Mouse (Mus musculus): ENCODE measurements around the gene Grip1. TPM values are rescaled to one million over a fixed set of nuclear protein-coding genes. Genes with fewer than 3 reads are reported as not detected.

Grip1 gene
- polyA plus RNA-seq, 1 experiment from 2014 or later, result 3.8 TPM

DNA sequence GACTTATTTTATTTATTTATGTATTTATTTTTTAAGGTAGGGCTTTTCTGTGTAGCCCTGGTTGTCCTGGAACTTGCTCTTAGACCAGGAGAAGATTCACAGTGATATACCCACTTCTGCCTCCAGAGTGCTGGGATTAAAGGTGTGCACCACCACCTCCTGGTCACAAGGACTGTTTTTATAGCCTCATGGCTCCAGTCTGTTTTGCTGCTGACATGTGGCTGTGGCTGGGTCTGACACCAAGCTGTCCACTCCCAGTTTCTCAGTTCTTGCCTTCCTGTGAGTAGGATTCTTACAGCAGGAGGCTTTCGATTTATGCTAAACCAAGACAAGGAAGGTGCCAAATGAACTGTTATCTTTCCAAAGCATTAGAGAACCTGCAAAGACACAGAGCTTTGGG, 16.5 kb downstream of the Grip1 start:
- no peak overlapping the region for H3K4me3 ChIP-seq
- DNase-seq (ENCODE audit: low spot score), result no peak

DNA sequence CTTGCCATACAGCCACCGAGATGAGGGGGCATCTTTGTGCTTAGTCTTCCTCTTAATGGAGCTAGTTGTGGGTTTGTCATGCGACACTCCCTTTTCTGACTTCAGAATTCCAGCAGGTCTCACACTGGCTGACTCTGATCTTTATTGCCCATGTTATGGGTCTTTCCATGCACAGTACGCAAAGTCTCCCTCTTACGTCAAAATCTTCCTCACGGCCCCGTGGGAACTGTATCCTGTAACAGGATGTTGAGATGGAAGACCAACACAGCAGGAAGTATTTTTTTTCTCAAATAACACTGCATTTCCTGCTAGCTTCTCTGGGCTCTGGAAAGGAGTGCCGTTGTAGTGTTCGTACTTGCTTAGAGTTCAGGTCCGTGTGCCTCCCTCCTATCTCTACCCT, 21.5 kb downstream of the Grip1 start:
- Histone ChIP-seq H3K27ac (replicated peaks) (no peak overlapping the region), H3K4me3 (no peak overlapping the region), H3K36me3 (replicated peaks) (no peaks in the 10 kb centered on the region), H3K4me1 (peaks cover 7% of the 10 kb centered on the region), H3K27me3 (replicated peaks; ENCODE audit: low read depth, poor library complexity, severe bottlenecking) (no peaks in the 10 kb centered on the region), H3K9me3 (no peaks in the 10 kb centered on the region)
- WGBS, result 74% methylated on average over 9 of the region's 9 CpGs
- no peak for DNase-seq (ENCODE audit: low spot score)

More for the DNA sequence above, 16.5 kb downstream of the Grip1 start:
- H3K9me3 ChIP-seq, result no peaks in the 10 kb centered on the region
- WGBS, result 94% methylated on average over 1 of the region's 1 CpGs
- H3K27me3 ChIP-seq (replicated peaks; ENCODE audit: low read depth, poor library complexity, severe bottlenecking), result no peaks in the 10 kb centered on the region
- peaks cover 2% of the 10 kb centered on the region for H3K4me1 ChIP-seq
- no peaks in the 10 kb centered on the region for H3K36me3 ChIP-seq (replicated peaks)
- H3K27ac ChIP-seq (replicated peaks), result no peak overlapping the region

DNA sequence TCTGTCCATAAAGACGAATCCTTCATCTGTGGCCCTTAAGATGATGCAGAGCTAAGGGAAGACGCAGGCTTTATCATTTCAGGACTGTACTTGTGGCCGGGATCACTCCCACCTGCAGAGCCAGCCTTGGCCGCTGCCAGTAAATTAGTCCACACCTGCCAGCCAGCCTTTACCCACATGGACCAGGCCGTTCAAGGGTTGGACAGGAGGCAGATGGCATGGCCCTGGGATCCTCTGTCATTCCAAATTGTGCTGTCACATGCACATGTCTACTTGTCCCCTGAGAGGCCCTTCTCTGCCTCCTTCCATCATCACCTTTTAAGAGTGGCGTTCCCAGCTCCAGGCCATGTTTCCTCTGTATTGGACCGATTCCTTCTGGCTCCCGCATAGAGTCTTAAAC, 24.0 kb downstream of the Grip1 start:
- no peak for DNase-seq (ENCODE audit: low spot score)
- H3K27me3 ChIP-seq (replicated peaks; ENCODE audit: low read depth, poor library complexity, severe bottlenecking), result no peaks in the 10 kb centered on the region
- WGBS, result 91% methylated on average over 8 of the region's 8 CpGs
- no peak overlapping the region for H3K27ac ChIP-seq (replicated peaks)
- H3K4me3 ChIP-seq, result no peak overlapping the region
- peaks cover 17% of the 10 kb centered on the region for H3K4me1 ChIP-seq
- no peaks in the 10 kb centered on the region for H3K36me3 ChIP-seq (replicated peaks)
- no peaks in the 10 kb centered on the region for H3K9me3 ChIP-seq

DNA sequence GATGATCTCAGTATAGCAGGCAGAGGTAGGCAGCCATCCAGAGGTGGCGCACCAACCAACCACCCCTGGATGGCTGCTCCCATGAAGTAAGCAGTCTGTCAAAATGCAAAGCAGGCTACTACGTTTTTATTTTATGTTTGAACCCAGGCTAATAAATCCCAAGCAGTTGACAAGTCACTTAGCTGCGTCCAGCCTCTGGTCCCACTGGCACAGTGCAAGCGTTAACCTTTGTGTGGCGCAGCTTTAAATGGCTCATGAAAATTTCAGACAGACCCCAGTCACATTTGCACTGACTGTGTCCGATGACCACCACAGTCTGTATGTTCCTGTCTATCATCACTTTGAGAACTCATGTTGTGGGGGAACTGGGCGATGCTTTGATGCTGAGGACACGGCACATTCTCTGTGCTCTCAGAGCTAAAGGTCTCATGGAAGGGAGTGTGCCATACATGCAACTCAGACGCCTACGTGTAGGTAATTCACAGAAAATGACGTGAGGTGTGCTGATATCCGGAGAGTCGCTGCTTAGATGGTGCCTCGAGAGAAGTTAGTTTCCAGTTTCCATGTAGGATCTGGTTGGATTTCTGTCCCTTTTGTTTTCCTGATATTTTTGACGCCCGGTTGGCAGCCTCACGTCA, 29.6 kb downstream of the Grip1 start:
- no peaks in the 10 kb centered on the region for H3K36me3 ChIP-seq (replicated peaks)
- H3K9me3 ChIP-seq, result no peaks in the 10 kb centered on the region
- no peak overlapping the region for H3K4me3 ChIP-seq
- WGBS, result 70% methylated on average over 17 of the region's 17 CpGs
- no peak for DNase-seq (ENCODE audit: low spot score)
- no peak overlapping the region for H3K27ac ChIP-seq (replicated peaks)
- peaks cover 28% of the 10 kb centered on the region for H3K4me1 ChIP-seq
- no peaks in the 10 kb centered on the region for H3K27me3 ChIP-seq (replicated peaks; ENCODE audit: low read depth, poor library complexity, severe bottlenecking)

DNA sequence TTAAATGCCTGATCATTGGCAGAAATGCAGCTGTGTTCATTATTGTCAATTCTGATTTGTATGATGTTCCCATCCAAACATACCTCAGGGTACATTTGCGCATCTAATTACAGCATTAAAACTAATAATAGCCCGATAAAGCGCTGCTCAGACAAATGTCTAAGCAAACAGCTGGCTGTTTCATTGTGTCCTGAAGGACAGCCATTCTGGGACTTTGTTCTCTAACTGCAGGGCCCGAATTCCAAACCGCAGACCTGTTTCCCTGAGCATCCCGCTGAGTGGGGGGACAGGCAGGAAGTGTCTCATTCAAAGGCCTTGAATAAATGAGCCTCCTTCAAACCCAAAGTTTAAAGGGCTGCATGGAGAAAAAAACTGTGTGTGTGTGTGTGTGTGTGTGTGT, 30.1 kb downstream of the Grip1 start:
- WGBS, result 24% methylated on average over 6 of the region's 6 CpGs
- no peak for DNase-seq (ENCODE audit: low spot score)
- H3K4me1 ChIP-seq, result peaks cover 28% of the 10 kb centered on the region
- H3K36me3 ChIP-seq (replicated peaks), result no peaks in the 10 kb centered on the region
- H3K27me3 ChIP-seq (replicated peaks; ENCODE audit: low read depth, poor library complexity, severe bottlenecking), result no peaks in the 10 kb centered on the region
- H3K9me3 ChIP-seq, result no peaks in the 10 kb centered on the region
- no peak overlapping the region for H3K4me3 ChIP-seq
- H3K27ac ChIP-seq (replicated peaks), result no peak overlapping the region

DNA sequence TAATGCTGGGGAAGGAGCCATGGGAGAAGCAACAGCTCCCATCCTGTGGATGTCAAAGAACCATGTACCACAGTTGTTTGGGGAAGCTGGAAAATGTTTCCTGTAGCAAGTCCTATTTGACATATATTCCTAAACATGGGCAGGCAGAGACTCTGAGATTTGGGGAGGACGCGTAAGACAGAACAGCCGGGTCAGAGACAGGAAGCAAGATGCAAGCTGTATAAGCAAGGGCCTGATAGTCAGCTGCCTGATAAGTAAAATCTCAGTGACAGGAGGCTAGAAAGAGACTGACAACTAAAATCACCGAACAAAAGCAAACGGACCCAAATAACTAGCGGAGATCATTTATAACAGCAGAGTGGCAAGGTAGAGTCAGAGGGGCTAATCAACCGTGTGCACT, 33.3 kb downstream of the Grip1 start:
- H3K27ac ChIP-seq (replicated peaks), result no peak overlapping the region
- H3K4me1 ChIP-seq, result peaks cover 23% of the 10 kb centered on the region
- peaks cover 5% of the 10 kb centered on the region; the same call in 1 of the 2 replicates for H3K36me3 ChIP-seq (replicated peaks)
- H3K27me3 ChIP-seq (replicated peaks; ENCODE audit: low read depth, poor library complexity, severe bottlenecking), result no peaks in the 10 kb centered on the region
- no peak overlapping the region for H3K4me3 ChIP-seq
- 87% methylated on average over 7 of the region's 7 CpGs for WGBS
- no peak for DNase-seq (ENCODE audit: low spot score)
- H3K9me3 ChIP-seq, result no peaks in the 10 kb centered on the region

DNA sequence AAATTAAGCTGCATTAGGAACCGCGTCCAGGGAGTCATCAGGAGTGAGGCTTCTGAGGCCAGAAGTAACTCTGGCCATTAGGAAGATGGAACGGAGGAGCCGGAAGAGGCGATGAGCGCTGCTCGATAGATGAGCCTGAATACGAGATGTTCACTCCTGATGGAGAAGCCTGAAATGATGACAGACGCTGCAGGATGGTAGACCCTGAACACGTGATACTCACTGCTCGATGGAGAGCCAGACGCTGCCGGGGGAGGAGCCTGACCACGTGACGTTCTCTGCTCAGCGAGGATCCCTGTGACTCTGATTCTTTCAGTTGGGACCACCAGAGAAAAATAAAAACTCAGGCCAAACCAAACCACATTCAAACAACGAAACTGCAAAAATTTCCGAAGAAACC, 37.2 kb downstream of the Grip1 start:
- no peak overlapping the region for H3K27ac ChIP-seq (replicated peaks)
- H3K4me3 ChIP-seq, result no peak overlapping the region
- 97% methylated on average over 18 of the region's 18 CpGs for WGBS
- no peak for DNase-seq (ENCODE audit: low spot score)
- H3K27me3 ChIP-seq (replicated peaks; ENCODE audit: low read depth, poor library complexity, severe bottlenecking), result no peaks in the 10 kb centered on the region
- no peaks in the 10 kb centered on the region for H3K4me1 ChIP-seq
- peaks cover 5% of the 10 kb centered on the region; the same call in 1 of the 2 replicates for H3K36me3 ChIP-seq (replicated peaks)
- no peaks in the 10 kb centered on the region for H3K9me3 ChIP-seq

DNA sequence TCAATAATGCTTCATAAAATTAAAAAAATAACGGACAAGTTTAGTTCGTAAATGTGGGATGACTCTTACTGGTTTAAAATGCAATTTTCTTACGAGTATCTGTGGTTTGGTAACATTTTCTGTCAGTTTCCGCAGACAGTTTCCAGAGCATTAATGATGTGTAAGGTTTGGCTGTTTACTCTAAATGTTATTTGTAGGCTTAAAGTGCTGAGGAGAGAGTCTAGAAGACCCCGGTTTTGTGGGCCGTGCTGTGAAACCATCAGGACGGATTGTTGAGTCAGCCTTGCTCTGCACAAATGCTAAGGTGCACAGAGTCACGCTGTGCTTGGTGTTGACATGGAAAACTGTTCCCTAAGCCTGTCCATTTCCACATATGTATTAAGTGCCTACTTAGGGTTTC, 41.7 kb downstream of the Grip1 start:
- Histone ChIP-seq H3K9me3 (peaks cover 9% of the 10 kb centered on the region), H3K27me3 (replicated peaks; ENCODE audit: low read depth, poor library complexity, severe bottlenecking) (no peaks in the 10 kb centered on the region), H3K36me3 (replicated peaks) (peaks cover 12% of the 10 kb centered on the region), H3K27ac (replicated peaks) (no peak overlapping the region), H3K4me3 (no peak overlapping the region), H3K4me1 (no peaks in the 10 kb centered on the region)
- DNase-seq (ENCODE audit: low spot score), result no peak
- 93% methylated on average over 8 of the region's 8 CpGs for WGBS

DNA sequence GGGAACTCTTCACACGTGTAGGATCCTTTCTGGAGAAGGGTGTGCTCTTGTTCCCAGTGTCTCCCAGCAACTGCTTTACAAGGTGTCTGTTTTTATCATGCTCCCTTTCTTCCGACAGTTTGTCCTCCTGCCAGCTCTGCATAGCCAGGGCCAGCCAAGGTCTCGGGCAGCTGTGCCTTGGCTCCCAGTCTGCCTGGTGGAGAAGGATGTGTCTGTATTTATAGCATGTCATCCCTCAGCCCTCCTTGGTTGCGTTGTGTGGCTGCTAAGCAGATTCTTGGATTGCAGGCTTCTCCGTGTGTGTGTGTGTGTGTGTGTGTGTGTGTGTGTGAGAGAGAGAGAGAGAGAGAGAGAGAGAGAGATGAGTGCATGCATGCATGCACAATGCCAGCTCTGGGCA, 42.6 kb downstream of the Grip1 start:
- no peak overlapping the region for H3K4me3 ChIP-seq
- H3K27ac ChIP-seq (replicated peaks), result no peak overlapping the region
- H3K9me3 ChIP-seq, result peaks cover 9% of the 10 kb centered on the region
- 83% methylated on average over 5 of the region's 5 CpGs for WGBS
- DNase-seq (ENCODE audit: low spot score), result no peak
- H3K27me3 ChIP-seq (replicated peaks; ENCODE audit: low read depth, poor library complexity, severe bottlenecking), result no peaks in the 10 kb centered on the region
- H3K4me1 ChIP-seq, result no peaks in the 10 kb centered on the region
- peaks cover 7% of the 10 kb centered on the region for H3K36me3 ChIP-seq (replicated peaks)

DNA sequence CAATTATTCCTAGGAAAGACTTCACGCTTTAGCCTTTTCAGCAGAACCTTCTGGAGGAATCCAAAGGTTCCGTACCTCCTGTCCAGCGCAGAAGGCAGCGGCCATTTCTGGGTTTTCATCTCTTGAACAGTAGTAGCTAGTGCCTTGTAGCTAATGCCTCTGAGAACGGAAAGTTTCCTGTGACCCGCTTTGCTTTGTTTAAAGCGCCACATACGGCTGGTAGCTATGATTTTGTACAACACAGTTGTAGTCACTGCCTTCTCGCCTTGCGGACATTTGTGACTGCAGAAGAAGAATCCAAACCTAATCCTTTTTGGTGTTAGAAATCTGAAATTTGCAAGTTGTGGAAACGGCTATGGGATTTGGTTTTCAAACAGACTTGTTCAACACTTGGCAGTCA, 68.1 kb downstream of the Grip1 start:
- DNase-seq (ENCODE audit: low spot score), result no peak
- no peaks in the 10 kb centered on the region for H3K4me1 ChIP-seq
- H3K36me3 ChIP-seq (replicated peaks), result no peaks in the 10 kb centered on the region; the same call in 1 of the 2 replicates
- H3K9me3 ChIP-seq, result peaks cover 8% of the 10 kb centered on the region; the same call in 1 of the 2 replicates
- H3K27ac ChIP-seq (replicated peaks), result no peak overlapping the region
- WGBS, result 93% methylated on average over 11 of the region's 11 CpGs
- no peaks in the 10 kb centered on the region for H3K27me3 ChIP-seq (replicated peaks; ENCODE audit: low read depth, poor library complexity, severe bottlenecking)
- H3K4me3 ChIP-seq, result no peak overlapping the region

DNA sequence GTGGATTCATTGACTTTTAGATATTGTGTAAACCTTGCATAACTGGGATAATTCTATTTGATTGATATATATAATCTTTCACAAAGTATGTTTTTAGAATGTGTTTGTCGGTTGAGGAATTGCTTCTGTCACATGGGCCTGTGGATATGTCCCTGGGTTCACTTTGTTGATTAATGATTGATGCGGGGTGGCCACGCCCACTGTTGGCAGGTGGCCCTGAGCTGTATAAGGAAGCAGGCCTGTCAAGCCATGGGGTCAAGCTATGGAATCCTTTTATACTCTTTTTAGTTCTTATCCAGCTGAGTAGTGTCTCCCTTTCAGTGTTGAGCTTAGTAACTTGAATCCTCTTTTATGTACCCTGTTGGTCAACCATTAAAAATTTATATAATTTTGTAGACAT, 72.1 kb downstream of the Grip1 start:
- Histone ChIP-seq H3K9me3 (no peaks in the 10 kb centered on the region), H3K4me1 (no peaks in the 10 kb centered on the region), H3K4me3 (no peak overlapping the region), H3K27me3 (replicated peaks; ENCODE audit: low read depth, poor library complexity, severe bottlenecking) (no peaks in the 10 kb centered on the region), H3K27ac (replicated peaks) (no peak overlapping the region), H3K36me3 (replicated peaks) (no peaks in the 10 kb centered on the region)
- DNase-seq (ENCODE audit: low spot score), result no peak
- WGBS, result 74% methylated on average over 3 of the region's 3 CpGs

DNA sequence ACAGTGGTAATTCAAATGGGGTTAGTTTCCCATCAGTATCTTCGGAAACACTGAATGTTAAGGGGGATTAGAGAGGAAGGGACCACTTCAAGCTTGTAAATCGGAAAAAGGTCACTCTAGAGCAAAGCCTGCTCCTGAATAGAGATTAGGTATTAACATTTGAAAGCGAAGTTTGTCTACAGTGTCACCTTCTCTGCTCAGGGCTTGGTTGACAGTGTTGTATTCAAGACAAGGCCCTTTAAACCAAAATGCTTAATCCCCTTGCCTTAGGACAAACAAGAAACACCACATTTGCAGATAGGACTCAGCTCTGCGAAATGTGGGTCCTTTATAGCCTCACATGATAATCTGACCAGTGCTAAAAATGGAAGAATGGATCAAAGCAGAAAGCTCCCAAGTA, 81.2 kb downstream of the Grip1 start:
- Histone ChIP-seq H3K36me3 (replicated peaks) (no peaks in the 10 kb centered on the region), H3K4me3 (no peak overlapping the region), H3K4me1 (no peaks in the 10 kb centered on the region), H3K27ac (replicated peaks) (no peak overlapping the region), H3K9me3 (no peaks in the 10 kb centered on the region), H3K27me3 (replicated peaks; ENCODE audit: low read depth, poor library complexity, severe bottlenecking) (no peaks in the 10 kb centered on the region)
- no peak for DNase-seq (ENCODE audit: low spot score)
- 53% methylated on average over 4 of the region's 4 CpGs for WGBS

DNA sequence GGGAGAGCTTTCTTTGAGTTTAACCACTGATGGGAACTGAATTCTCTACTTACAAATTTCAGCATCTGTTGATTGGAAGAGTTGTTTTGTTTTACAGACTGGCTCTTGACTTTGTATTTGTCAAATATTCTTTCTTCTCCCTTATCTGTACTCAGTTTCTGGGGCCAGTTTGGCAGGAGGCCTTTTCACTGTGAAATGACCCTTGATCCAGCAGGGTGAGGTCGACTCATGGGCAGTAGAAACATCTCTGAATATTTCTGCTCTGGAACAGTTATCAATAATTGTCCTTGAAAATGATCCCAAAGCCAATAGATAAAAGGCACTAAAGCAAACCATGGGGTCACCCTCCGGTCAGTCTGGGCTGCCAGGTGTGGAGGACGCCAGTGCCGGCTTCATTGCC, 88.0 kb downstream of the Grip1 start:
- H3K27me3 ChIP-seq (replicated peaks; ENCODE audit: low read depth, poor library complexity, severe bottlenecking), result no peaks in the 10 kb centered on the region
- H3K4me3 ChIP-seq, result no peak overlapping the region
- H3K4me1 ChIP-seq, result peaks cover 4% of the 10 kb centered on the region; the same call in 1 of the 2 replicates
- no peak overlapping the region for H3K27ac ChIP-seq (replicated peaks)
- 92% methylated on average over 4 of the region's 4 CpGs for WGBS
- H3K9me3 ChIP-seq, result no peaks in the 10 kb centered on the region
- no peaks in the 10 kb centered on the region for H3K36me3 ChIP-seq (replicated peaks)
- no peak for DNase-seq (ENCODE audit: low spot score)

Measured in embryonic facial prominence, embryonic 10.5 days (tissue).